Mouse (Mus musculus) brain, embryonic 14.5 days (tissue): Measurements from ENCODE around the gene Znhit6.

ENCODE experiments used
- CTCF ChIP-seq: fragments of 200-500 bp; IDR thresholded peaks from 2 replicates; pipeline ENCODE4 v1.5.1; 2012; ENCODE audit warnings: inconsistent platforms, mild to moderate bottlenecking, moderate library complexity, borderline replicate concordance; ENCODE audit not compliant: insufficient read depth, insufficient read length; ENCODE audit errors: extremely low read depth
- POLR2A ChIP-seq: fragments of 200-500 bp; IDR thresholded peaks from 2 replicates; pipeline ENCODE4 v1.6.1; 2012; ENCODE audit warnings: mild to moderate bottlenecking, inconsistent platforms, borderline replicate concordance; ENCODE audit not compliant: poor library complexity, insufficient read depth, insufficient read length, severe bottlenecking; ENCODE audit errors: extremely low read depth

DNA sequence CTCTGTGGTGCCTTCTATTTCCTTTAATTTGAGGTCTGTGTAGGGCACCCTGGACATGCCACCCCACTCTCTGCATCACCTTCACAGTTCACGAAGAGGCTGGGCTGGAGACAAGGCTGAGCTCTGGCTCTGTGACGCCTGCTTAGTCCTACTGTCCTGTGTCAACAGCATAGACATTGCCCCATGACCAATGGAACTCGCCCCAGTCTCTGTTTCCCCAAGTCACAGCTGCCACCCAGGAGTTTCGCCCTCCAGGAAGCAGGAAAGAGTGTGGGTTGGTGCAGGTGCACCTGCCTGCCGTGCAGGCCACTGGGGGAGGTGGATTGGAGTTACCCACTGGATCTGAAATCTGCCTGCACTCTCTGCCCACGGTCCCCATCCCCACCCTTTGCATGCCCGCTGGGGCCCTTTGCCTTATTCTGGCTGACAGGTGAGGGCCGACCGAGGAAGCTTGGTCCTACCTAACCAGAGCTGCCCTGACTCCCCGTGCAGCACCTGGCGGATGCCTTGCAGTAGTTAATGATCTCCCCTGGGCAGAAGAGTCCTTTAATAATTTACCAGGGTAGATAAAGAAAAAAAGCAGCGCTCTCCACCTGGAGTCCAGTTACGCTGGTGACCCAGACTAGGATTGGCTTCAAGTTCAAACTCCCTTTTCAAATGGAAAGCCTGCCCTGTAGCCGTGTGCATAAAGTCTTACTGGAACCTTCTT, 58.2 kb downstream of the Znhit6 start:
- TF ChIP-seq POLR2A (no peak), CTCF (no peak)
